Mouse (Mus musculus) CD4-positive helper T cell, adult 2 months (primary cell): ENCODE data around the gene Hnrnpr.

ENCODE experiments used
- DNase-seq: peaks from one replicate; pipeline ENCODE4 v3.0.0-alpha.2; 2012; ENCODE audit warnings: low read depth, missing footprints, low spot score

The Hnrnpr gene

DNA sequence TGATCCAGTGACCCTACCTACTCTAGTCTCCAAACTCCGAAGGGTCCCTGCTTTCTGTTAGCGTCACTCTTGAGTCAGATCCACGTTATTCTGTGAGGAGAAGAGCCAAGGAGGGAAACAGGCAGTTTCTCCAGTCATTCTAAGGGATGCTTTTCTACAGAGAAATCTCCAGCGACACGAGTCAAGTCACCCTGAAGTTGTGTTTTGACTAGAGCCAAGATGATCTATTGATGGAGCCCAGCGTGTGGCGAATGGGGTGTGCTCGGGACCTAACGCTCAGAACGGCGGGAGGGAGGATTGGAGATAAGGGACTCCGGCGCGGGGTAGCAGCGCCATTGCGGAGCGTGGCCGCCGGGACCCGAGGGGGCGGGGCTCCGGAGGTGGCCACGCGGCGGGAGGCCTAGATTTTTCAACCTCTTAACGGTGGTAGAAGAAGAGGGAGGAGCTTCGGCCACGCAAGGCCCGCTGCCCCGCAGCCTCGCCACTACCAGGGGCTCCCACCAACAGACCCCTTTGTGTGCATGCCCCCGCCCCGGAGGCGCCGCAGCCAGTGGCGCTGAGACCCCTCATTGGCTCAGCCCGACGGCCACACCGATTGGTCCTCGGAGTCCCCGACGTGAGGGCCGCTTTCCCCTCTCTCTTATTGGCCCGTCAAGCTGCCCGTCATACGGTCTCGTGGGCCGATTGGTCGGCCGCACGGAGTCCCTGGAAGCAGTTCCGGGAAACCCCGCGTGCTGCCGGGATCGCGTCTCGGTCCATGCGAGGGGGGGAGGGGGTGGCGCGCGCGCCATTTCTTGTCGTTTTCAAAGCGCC, at the start of gene Hnrnpr:
Gene Hnrnpr (plus strand): TSS at position 714 of the 813 bp plus-strand sequence.
- peak; percentile 100 for DNase-seq

- DNase-seq, result no peak
These were observed 48.8 kb upstream of the Hnrnpr start for GRCm38 (mm10) chr4:136261912-136262311.

DNA sequence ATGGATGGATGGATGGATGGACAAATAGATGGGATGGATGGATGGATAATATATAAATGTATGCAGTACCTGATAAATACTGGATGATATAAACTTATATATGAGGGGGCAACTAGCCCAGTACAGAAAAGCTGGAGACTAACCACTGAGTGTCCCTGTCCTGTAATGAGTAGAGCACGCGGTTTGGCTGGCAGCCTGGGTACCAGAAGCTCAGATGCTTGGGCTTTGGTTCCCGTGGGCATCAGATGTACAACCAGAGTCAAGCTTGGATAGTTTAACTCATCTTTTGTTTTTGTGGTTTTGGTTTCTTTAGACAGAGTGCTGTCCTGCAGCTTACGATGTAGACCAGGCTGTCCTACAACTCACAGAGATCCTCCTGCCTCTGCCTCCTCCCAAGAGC, 47.2 kb upstream of the Hnrnpr start:
- DNase-seq, result no peak

DNA sequence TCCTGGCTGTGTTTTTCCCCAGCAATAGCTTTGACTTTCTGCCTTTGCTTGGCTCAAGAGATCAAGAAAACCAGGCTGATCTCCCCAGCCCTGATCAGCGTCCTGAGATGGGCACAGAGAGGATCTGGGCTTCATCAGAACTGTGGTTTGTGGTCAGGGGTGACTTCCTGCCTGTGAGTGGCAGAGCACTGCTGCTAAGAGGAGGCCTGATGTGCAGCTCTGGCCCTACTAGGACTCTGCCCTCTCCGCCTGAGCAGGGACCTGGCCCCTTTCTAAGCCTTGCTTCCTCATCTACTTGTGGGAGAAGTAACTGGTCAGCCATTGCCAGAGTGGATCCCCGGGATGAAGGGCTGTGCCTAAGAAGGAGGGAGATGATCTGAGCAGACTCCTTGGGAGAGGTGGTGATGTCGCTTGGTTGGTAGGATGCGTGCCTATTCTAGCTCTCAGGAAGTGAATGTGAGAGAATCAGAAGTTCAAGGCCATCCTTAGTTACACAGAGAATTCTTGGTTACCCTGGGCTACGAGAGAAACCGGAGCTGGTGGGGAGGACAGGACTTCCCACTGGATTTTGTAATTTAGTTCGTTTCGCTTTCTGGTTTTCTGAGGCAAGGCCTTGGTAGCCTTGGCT, 43.9 kb upstream of the Hnrnpr start:
- DNase-seq, result peak; percentile 78

DNA sequence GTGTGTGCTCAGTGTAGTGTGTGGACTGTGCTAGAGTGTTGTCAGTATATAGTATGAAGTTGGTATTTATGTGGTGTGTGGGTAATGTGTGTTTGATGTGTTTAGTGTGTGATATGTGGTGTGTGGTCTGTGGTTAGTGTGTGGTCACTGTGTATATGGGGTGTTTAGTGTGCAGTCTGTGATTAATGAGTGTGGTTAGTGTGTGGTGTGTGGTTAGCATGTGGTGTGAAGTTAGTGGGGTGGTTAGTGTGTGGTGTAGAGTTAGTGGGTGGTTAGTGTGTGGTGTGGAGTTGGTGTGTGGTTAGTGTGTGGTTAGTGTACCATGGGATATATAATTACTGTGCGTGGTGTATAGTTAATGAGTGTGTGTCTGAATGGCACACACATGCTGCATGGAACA, 41.8 kb upstream of the Hnrnpr start:
- no peak for DNase-seq

GRCm38 (mm10) chr4:136270648-136271047, 40.1 kb upstream of the Hnrnpr start:
- DNase-seq, result no peak

DNA sequence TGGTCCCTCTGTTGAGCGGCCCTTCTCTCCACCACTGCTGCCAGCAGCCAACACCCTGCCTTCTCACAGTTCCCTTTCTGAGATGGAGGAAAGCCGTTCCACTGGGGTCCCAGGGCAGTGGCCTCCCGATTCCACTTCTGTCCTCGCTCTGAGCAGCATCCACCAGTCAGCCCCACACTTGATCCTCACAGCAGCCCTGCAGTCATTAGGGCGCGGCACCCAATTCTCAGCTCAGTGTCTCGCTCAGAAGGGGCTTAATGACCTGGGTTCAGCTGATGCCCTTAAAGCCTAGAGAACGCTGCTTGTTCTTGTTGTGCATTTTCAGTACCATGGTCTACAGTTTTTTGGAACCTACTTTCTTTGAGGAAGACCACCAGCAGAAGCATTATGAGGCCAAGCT, 29.6 kb upstream of the Hnrnpr start:
- DNase-seq, result no peak

GRCm38 (mm10) chr4:136281611-136282010, 29.1 kb upstream of the Hnrnpr start:
- DNase-seq, result peak; percentile 39

DNA sequence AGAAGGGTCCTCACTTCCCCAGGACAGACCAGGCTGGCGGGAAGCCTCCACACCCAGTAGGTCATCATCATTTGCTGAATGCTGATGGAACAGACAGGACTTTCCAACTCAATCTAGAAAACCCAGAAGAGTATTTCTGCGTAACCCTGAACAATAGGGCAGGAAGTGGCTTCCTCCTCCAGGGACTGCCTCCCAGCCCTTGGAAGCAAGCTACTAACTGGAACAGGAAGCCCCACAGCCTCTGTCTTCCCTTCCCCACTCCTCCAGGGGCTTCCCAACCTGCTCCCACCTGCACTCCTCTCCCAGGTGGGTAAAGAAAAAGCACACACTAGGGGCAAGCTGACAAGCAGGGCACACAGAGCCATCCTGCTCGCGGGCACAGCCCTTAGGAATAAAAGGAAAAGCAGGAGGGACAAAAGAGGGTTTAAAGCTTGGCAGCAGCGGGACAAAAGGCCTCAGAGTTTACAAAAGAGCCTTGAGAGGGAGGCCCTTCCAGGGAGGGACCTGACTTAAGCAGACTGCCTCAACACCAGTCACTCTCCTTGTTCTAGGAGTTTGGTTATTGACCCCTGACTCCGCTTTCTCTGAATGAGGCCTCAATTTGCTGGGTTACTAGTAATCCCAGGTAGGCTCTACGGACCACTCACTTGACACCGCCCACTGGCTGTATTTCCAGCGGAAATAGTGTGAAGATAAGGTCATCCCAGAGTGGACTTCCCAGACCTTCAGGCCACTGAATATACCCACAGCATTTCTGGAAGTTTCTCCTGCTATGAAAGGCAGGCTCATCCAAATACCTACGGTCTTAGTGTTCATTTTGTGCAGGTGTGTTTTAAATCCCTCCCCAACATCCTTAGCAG, 27.9 kb upstream of the Hnrnpr start:
- no peak for DNase-seq

DNA sequence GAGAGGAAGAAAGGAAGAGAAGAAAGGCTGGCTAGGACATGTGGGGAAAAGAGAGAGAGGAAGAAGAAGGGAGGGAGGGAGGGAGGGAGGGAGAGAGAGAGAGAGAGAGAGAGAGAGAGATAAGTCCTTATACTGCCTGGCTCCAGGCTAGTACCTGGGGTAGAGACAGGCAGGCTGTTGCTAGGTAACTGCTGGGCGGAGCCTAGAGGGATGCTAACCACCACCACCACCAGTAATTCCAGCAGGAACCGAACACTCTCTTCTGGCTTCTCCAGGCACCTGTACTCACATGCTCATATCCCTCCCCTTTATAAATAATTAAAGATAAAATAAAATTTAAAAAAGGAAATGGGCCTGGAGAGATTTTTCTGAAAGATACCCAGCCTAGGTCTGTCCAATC, 27.0 kb upstream of the Hnrnpr start:
- DNase-seq, result peak; percentile 19

DNA sequence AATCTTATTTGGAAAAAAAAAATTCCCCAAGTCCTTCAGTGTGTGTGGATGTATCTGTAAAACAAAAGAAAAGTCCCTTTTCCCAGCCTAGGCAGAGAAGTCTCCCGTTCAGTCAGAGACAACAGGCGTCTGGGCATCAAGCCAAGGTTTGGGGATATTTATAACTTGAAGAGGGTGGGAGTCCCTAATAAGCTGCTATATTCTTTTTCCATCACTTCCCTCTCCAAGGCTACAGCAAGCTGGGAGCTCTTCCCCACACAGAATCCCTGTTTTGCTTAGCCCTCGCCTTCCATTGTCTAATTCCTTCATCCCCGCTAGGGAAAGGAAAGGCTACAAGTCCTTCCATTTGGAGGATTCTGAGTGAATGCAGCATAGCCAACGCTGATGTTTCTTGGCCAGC, 26.3 kb upstream of the Hnrnpr start, which contains the start of gene Zfp46:
Gene Zfp46 (plus strand): TSS at position 229 of the 400 bp plus-strand sequence.
- no peak for DNase-seq

DNA sequence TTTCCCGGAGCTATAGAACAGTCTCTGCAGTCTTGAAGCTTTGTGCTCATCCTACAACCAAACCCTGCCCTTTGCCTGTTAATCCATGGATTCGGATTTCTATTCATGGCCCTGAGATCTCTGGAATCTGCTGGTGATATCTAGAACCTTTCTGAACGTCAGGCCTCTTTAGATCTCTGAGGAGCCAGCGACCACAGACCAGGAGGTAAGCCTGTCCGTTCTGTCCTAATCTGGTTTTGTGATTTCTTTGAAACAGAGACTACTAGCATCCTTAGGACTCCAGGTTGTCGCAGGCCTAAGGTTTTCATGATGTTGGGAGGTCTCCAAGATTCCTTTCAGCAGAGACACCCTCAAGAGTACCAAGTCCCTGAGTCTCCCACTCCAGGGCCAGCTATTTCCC, 25.9 kb upstream of the Hnrnpr start:
- no peak for DNase-seq

- peak; percentile 91 for DNase-seq
These were observed 25.4 kb upstream of the Hnrnpr start for GRCm38 (mm10) chr4:136285348-136285810.

GRCm38 (mm10) chr4:136285811-136286371, 24.9 kb upstream of the Hnrnpr start:
- peak; percentile 97 for DNase-seq

- no peak for DNase-seq
These were observed 20.6 kb upstream of the Hnrnpr start for GRCm38 (mm10) chr4:136289918-136290780.

GRCm38 (mm10) chr4:136290781-136291595, 19.8 kb upstream of the Hnrnpr start:
- DNase-seq, result no peak

GRCm38 (mm10) chr4:136291692-136292091, 19.1 kb upstream of the Hnrnpr start:
- DNase-seq, result no peak

- DNase-seq, result no peak
These were observed 14.8 kb upstream of the Hnrnpr start for GRCm38 (mm10) chr4:136295941-136296340.

GRCm38 (mm10) chr4:136302462-136302861, 8.3 kb upstream of the Hnrnpr start:
- DNase-seq, result no peak

DNA sequence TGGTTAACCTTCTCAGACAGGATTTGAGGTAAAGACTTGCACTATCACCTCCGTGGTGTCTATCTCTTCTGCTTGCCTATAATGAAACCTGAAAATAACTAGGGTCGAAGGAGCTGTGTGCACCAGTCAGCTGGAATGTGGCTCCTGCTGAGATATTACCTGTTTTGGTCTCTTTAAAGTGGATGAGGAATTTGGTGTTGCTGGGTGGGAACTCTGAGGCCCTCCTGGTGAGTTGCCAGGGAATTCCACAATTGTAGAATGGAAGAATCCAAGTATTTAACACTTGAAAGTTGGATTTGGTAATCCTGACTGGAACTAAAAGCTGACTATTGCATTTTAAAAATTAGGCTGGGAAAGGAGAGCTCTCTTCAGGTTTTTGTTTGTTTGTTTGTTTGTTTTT, 6.6 kb upstream of the Hnrnpr start:
- DNase-seq, result no peak
